In genomic region chr4:32239749-32240131, GRCm38 (mm10) we compare ENCODE assay signal across 9 mouse cellular contexts. TPM values are rescaled to one million over a fixed set of nuclear protein-coding genes. Genes with fewer than 3 reads are reported as not detected.
A peak's percentile ranks its signal among the peaks of the same experiment; 100 is the strongest.
DNase-seq lines count a peak whose midpoint lies in the region; ATAC-seq and TF ChIP-seq lines count a peak whose summit lies in the region.
"Had no signal": no experiment of that assay in that cellular context is flagged by ENCODE, and none has a peak within 500 bp of the region (broad histone marks: within the 10 kb centered on the region; RNA-seq: fewer than 3 reads in every experiment).

No protein-coding gene starts in this region.

- H3K36me3 ChIP-seq in limb, embryonic 14.5 days (ENCODE audit: control insufficient read depth, insufficient read depth, low read length) = no peaks in the 10 kb centered on the region
- H3K36me3 ChIP-seq in midbrain, embryonic 14.5 days (ENCODE audit: control insufficient read depth, insufficient read depth, low read length) = no peaks in the 10 kb centered on the region
- H3K36me3 ChIP-seq in spleen, adult 2 months (ENCODE audit: control insufficient read depth, insufficient read depth, low read length) = peaks cover 4% of the 10 kb centered on the region; the same call in 1 of the 2 replicates

- ATAC-seq in cerebellum, adult (ENCODE audit: insufficient number of reproducible peaks, low FRiP score, low TSS enrichment) = peak; percentile 28
- peak; percentile 48 for ATAC-seq in limb, embryonic 14.5 days (ENCODE audit: low FRiP score, low read depth)
- ATAC-seq in midbrain, embryonic 14.5 days (ENCODE audit: low FRiP score, low TSS enrichment) = peak; percentile 53

- DNase-seq in cerebellum, adult 11 months = no peak
- peak; percentile 85 for DNase-seq in brain, adult 2 months (ENCODE audit: low read depth, low spot score)
- peak; percentile 63 for DNase-seq in gastrocnemius, adult 18-20 months (ENCODE audit: low spot score)
- DNase-seq in induced T-regulatory cell, adult 2 months (ENCODE audit: low read depth) = peak; percentile 78
- DNase-seq in limb, embryonic 14.5 days (ENCODE audit: low spot score) = peak; percentile 65
- DNase-seq in midbrain, embryonic 14.5 days = peak; percentile 87
- DNase-seq in spleen, adult 2 months (ENCODE audit: low read depth in 1 of 2, low spot score in 2 of 2) = peak in 1 of 2 experiments; percentile 83

- peak; percentile 16; the same call in 1 of the 2 replicates for TF ChIP-seq CTCF in spleen, adult 2 months (IDR thresholded peaks at IDR 0.05; ENCODE audit: extremely low read depth, insufficient read depth, insufficient read length, insufficient replicate concordance)

- TF ChIP-seq POLR2A in limb, embryonic 14.5 days (IDR thresholded peaks at IDR 0.05; ENCODE audit: borderline replicate concordance, extremely low read depth, insufficient read depth, insufficient read length) = 0 out of 2 replicates have a peak, but pooled peaks have one; percentile 10
- no peak; the same call in 1 of the 2 replicates for TF ChIP-seq POLR2A in spleen, adult 2 months (IDR thresholded peaks at IDR 0.05; ENCODE audit: low read depth, low read length)

- H3K4me3 ChIP-seq in limb, embryonic 14.5 days (replicated peaks; ENCODE audit: low read length) = peak overlapping the region; percentile 85
- peak overlapping the region; percentile 90 for H3K4me3 ChIP-seq in midbrain, embryonic 14.5 days (replicated peaks; ENCODE audit: low read depth, low read length)
- peak overlapping the region; percentile 93 for H3K4me3 ChIP-seq in spleen, adult 2 months (ENCODE audit: extremely low read depth, insufficient read depth, insufficient read length)

- no peaks in the 10 kb centered on the region for H3K27me3 ChIP-seq in limb, embryonic 14.5 days (ENCODE audit: control insufficient read depth, insufficient read depth, low read length)
- no peaks in the 10 kb centered on the region; the same call in 1 of the 2 replicates for H3K27me3 ChIP-seq in midbrain, embryonic 14.5 days (ENCODE audit: control insufficient read depth, insufficient read depth, low read length)
- H3K27me3 ChIP-seq in spleen, adult 2 months (ENCODE audit: control insufficient read depth, insufficient read depth, low read length) = no peaks in the 10 kb centered on the region

- peak overlapping the region; percentile 94 for H3K27ac ChIP-seq in limb, embryonic 14.5 days (replicated peaks; ENCODE audit: low read depth, low read length)
- H3K27ac ChIP-seq in midbrain, embryonic 14.5 days (replicated peaks; ENCODE audit: low read depth, low read length) = peak overlapping the region; percentile 98
- H3K27ac ChIP-seq in spleen, adult 2 months (ENCODE audit: insufficient read depth, low read length) = peak overlapping the region; percentile 96
- H3K27ac ChIP-seq: macrophage had no signal

- peaks cover 39% of the 10 kb centered on the region for H3K4me1 ChIP-seq in limb, embryonic 14.5 days (ENCODE audit: control insufficient read depth, insufficient read depth, low read length)
- peaks cover 38% of the 10 kb centered on the region for H3K4me1 ChIP-seq in midbrain, embryonic 14.5 days (ENCODE audit: control insufficient read depth, insufficient read depth, low read length)
- H3K4me1 ChIP-seq in spleen, adult 2 months (ENCODE audit: control insufficient read depth, insufficient read depth, insufficient read length) = peaks cover 14% of the 10 kb centered on the region

- WGBS in limb, embryonic 14.5 days = under 1% methylated on average over 22 of the region's 26 CpGs
- under 1% methylated on average over 26 of the region's 26 CpGs for WGBS in midbrain, embryonic 14.5 days
- WGBS in spleen, adult 2 months = under 1% methylated on average over 26 of the region's 26 CpGs

- peak overlapping the region; percentile 90 for H3K9ac ChIP-seq in limb, embryonic 14.5 days (ENCODE audit: low read depth, low read length, severe bottlenecking)
- H3K9ac ChIP-seq in midbrain, embryonic 14.5 days (replicated peaks; ENCODE audit: low read length) = peak overlapping the region; percentile 96

- peak overlapping the region; percentile 73 for H3K4me2 ChIP-seq in limb, embryonic 14.5 days (replicated peaks; ENCODE audit: low read depth, low read length, severe bottlenecking)
- peak overlapping the region; percentile 83 for H3K4me2 ChIP-seq in midbrain, embryonic 14.5 days (ENCODE audit: low read length)

- no peaks in the 10 kb centered on the region for H3K9me3 ChIP-seq in limb, embryonic 14.5 days (ENCODE audit: control insufficient read depth, low read length)
- H3K9me3 ChIP-seq in midbrain, embryonic 14.5 days (ENCODE audit: control insufficient read depth, low read length) = no peaks in the 10 kb centered on the region

RNA-seq across cellular contexts. Expression of gene Bach2, which starts 1.1 kb away (rescaled TPM):
- 1 to 10 TPM; 2.6 to 3.4 TPM for total RNA-seq in gastrocnemius, adult 18-20 months (2021)
- 6.0 and 7.5 TPM in 2 replicates for polyA plus RNA-seq in limb, embryonic 14.5 days (2012; rRNA removed)
- 9.6 and 11.0 TPM in 2 replicates for polyA plus RNA-seq in limb, embryonic 14.5 days (2014; fragmentation: Nextera tagmentation; extraction: Ambion mirVana)
- 26.3 and 27.0 TPM in 2 replicates for polyA plus RNA-seq in midbrain, embryonic 14.5 days (2014; fragmentation: Nextera tagmentation; extraction: Ambion mirVana)
- polyA plus RNA-seq in spleen, adult 2 months (2012; rRNA removed) = 14.1 and 16.5 TPM in 2 replicates
